Mouse (Mus musculus) R1 (cell line): ENCODE results near the gene Rexo1.

ENCODE experiments used
- DNase-seq: peaks from one replicate; pipeline ENCODE4 v3.0.0-alpha.2; 2018; ENCODE audit warnings: low read depth, low spot score

Gene Rexo1

DNA sequence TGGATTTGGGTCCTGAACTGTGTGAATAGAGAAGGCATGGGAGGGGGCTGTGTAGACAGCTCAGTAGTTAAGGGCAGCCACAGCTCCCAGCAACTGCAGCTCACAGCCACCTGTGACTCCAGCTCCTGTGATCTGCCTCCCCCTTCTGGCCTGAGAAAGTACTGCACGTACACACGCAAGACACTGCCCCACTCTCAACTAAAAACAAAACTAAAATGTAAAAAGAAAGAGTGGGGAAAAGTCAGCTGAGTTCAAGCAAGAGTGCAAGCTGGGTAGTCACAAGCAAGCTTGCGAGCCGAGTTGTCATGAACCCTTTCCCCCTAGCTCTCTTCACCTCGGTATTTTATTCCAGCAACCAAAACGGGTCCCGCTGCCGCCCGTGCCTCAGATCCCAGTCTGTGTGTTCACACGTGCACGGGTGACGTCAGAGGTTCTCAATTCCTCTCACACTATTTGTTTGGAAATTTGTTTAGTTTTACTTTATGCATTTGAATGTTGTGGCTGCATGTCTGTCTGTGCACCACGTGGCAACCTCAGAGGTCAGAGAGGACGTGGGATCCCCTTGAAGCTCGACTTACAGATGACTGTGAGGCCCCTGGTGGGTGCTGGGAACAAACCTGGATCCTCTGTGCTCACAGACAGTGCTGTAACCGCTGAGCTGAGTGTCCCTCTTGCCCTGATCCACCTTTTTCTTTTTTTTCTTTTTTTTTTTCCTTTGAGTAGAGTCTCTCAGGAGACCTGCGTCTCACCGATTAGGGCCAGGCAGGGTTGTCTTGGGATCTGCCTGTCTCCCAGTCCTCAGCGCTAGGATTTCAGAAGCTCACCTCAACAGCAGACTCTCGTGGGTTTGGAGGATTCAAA, 51.7 kb downstream of the Rexo1 start:
- DNase-seq: peak; percentile 79

DNA sequence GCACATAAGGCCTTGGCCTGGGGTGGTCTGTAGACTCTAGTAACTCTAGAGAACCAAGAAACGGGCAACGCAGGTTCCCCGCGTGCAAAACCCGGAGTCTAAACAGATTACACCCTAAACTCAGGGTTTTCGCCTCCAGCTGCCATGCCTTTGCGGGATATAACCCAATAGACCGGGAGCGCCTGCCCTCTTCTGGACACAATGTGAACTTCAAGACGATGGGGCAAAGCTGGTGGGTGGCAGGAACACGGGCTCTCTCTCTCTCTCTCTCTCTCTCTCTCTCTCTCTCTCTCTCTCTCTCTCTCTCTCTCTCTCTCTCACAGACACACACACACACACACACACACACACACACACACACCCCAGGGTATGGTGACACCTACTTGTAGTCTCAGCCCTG, 55.1 kb downstream of the Rexo1 start:
- DNase-seq: peak; percentile 72

DNA sequence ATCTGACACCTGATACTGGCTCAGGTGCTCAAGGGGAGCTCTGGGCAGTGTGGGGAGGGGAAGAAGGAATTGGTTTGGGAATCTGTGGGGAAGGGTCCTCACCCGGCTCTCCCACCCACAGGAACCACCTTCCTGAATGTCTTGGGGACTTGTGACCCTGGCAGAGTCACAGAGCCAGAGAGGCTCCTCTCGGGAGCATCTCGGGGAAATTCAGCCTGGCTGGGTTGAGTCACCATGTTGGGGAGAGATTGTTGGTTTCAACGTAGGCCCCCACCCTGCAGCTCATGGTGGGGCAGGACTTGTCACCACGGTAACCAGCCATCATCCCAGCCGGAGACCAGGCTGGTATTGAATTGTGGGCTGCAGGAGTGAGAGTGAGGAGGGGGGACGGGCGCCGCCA, 56.6 kb downstream of the Rexo1 start:
- peak; percentile 58 for DNase-seq

- peak; percentile 48 for DNase-seq
Measured at GRCm38 (mm10) chr10:80503599-80504220, 57.6 kb downstream of the Rexo1 start.

DNA sequence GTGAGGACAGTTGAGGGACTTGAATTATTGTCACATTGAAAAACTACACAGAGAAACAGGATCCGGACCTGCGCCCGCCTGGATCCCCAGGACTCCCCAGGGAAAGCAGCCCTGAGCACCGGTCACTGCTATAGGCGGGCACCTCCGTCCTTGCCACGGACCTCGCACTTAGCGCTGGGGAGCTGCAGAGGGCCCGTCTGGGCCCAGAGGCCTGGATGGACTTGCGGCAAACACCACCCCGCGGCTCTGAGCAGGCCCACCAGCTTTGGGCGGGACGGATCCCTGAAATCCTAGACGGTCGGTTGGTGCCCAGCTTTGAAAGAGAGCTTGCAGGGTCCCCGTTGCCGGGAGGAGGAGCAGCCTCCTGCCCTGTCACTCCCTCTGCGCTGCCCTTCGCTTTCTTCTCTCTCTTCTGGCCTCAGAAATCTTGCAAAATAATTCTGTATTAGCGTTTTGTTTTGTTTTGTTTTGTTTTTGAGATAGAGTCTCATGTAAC, 58.5 kb downstream of the Rexo1 start:
- no peak for DNase-seq

DNA sequence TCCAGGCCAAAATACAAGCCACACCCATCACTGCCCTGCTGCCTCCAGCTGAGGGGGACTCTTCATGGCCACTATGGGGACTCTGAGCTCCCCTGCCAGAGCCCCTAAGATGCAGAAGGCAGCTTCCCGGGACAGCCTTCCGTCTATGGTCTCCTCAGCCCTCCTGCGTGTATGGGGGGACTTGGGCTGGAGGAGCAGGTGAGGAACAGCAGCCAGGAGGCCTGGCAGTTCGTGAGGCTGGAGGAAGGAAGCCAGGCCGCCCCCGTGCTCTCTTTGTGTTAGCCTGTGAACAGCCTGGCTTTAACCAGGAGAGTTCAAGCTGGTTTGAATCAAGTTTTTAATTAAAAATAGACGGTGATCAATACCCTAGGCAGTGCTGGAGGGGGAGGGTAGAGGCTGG, 59.1 kb downstream of the Rexo1 start:
- DNase-seq: no peak

GRCm38 (mm10) chr10:80496421-80496820, 64.9 kb downstream of the Rexo1 start:
- DNase-seq: no peak

DNA sequence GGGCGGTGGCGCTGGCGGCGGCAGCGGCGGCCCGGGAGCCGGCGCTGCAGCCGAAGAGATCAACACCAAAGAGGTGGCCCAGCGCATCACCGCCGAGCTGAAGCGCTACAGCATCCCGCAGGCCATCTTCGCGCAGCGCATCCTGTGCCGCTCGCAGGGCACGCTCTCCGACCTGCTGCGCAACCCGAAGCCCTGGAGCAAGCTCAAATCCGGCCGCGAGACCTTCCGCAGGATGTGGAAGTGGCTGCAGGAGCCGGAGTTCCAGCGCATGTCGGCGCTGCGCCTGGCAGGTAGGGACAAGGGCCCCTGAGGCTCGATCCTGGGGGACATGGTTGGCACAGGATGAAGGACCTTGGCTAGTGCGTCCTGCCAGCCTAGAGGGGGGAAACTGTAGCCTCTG, 65.5 kb downstream of the Rexo1 start:
- DNase-seq: peak; percentile 57

DNA sequence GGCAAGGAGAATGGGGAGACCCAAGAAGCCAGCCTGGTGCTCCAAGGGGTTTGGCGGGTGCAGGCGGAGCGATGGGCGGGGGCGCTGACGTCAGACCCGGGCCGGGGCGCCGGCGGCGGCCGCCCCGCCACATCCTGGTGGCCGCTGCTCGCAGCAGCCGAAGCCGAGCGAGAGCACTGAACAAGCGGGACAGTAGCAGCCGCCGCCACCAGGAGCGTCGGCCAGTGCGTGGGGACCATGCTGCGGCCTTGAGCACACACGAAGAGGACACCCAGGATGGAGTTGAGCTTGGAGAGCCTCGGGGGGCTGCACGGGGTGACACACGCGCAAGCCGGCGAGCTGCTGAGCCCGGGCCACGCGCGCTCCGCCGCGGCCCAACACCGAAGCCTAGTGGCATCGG, 66.6 kb downstream of the Rexo1 start, which contains the start of gene Onecut3:
TSS of gene Onecut3 (plus strand) at position 104 of the 400 bp plus-strand sequence.
- DNase-seq: peak; percentile 49
